Mouse (Mus musculus): ENCODE data around the gene Shisa5.

DNA sequence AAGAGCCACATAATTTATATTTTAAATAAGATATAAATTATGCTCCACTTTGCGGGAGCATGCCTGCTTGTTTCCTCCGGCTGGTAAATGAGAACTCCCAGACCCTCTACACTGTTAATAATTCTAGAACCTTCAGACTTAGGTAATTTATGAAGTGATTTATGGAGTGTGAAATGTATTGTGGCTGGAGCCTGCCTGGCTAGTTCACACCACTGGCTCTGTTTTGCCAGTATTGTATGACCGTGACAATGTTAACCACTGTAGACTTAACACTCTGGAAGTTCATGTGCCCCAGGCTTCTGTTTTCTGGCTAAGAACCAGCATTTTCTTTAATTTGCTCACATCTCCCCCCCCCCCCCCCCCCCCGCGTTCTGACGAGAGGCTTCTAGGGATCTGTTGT lies 69.0 kb downstream of the Shisa5 start:
- no peak for TF ChIP-seq CTCF (conservative IDR thresholded peaks at IDR 0.05 in 1 of 2, IDR thresholded peaks at IDR 0.05 in 1 of 2; ENCODE audit: low read depth in 2 of 2, low read length in 2 of 2)
- no peak for TF ChIP-seq POLR2A (IDR thresholded peaks at IDR 0.05; ENCODE audit: low read depth, low read length)
- no peak for TF ChIP-seq UBTF (IDR thresholded peaks at IDR 0.05; ENCODE audit: low read depth, low read length)
